Mouse (Mus musculus) embryo, embryonic 11.5 days (tissue): ENCODE measurements around the gene Krtap4-2.
"Not testable (repeated sequence)": the region's sequence is repeated elsewhere in the genome, so short reads cannot be mapped to it uniquely, and the experiment has no call there.

Experiments
- DNase-seq: peaks from one replicate; pipeline ENCODE4 v3.0.0-alpha.2; 2012; ENCODE audit warnings: low read depth, low spot score

Gene Krtap4-2

DNA sequence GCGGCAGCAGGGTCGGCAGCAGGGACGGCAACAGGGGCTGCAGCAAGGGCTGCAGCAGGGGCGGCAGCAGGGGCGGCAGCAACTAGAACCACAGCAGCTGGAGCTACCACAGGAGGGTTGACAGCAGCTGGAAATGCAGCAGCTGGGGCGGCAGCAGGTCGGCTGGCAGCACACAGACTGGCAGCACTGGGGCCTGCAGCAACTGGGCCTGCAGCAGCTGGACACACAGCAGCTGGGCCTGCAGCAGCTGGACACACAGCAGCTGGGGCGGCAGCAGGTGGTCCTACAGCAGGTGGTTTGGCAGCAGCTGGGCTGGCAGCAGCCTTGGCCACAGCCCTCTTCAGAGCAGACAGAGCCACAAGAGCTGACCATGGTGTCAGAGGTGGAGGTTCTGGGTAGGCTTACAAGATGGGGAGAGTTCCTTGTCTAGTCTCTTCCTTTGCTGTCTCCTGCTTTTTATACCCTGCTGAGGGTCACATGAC lies at the start of gene Krtap4-2:
Krtap4-2 (minus strand) TSS at position 432 of the 482 bp plus-strand sequence.
- DNase-seq: no peak

DNA sequence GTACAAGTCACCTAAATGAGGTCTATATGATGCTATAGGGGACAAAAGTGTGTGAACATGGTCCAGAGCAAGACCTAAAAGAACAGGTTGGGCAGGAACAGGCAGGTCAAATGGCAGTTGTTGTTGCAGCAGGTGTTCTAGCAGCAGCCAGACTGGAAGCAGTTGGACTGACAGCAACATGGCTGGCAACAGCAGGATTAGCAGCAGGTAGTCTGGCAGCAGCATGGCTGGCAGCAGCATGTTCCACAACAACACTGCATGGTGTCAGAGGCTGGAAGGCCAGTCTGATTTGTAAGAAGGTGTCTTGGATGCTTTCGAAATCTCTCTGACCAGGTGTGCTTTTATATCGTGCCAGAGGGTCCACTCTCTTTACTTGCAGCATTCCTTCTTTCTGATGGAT lies 48.6 kb upstream of the Krtap4-2 start:
- DNase-seq: no peak

DNA sequence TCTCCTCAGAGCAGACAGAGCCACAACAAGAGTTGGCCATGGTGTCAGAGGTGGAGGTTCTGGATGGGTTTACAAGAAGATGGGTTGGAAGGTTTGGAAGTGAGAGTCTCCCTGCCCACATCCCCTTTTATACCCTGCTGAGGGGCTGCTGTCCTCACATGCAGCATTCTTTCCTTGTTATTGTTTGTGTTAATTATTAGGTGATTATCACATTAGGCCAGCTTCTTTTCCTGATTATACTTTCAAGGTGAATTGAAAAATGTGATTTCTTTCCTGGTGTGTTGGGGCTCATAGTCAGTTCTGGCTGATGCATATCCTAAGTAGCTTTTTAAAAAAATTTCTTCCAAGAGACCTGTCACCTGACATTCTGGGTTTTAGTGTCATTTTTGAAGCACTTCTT lies 31.0 kb upstream of the Krtap4-2 start, which contains the start of gene Krtap4-6:
Krtap4-6 (minus strand) TSS at position 101 of the 400 bp plus-strand sequence.
- DNase-seq: no peak

DNA sequence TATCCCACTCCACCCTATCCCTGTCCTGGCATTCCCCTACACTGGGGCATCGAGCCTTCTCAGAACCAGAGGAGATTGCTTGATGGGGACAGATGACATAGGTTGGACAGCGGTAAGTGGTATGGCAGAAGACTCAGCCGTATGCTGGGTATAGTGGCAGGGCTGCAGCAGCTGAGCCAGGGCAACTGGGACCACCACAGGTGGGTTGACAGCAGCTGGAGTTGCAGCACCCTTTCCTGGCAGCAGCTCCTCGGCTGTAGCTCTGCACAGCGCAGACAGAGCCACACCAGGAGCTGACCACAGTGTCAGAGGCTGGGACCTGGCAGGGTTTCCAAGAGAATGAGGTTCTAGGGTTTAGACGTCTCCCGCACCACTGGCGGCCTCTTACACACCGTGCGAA lies 27.9 kb upstream of the Krtap4-2 start:
- no peak for DNase-seq

DNA sequence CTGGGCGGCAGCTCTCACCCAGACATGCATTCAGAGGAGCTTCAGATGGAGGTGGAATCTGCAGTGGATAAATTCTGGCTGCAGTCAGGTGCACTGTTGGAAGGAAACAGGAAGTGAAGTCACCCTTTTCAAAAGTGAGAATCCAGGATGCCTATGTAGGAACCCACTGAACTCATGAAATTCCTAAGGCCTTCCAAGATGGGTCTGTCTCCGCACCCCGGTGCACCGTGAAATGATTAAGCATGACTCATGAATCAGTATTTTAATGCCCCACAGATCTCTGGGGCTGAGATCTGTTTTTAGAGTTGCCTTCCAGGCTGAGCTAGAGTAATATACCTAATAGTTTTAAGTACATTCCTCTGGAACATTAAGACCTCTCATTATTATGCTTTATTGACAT lies 24.4 kb upstream of the Krtap4-2 start:
- no peak for DNase-seq

DNA sequence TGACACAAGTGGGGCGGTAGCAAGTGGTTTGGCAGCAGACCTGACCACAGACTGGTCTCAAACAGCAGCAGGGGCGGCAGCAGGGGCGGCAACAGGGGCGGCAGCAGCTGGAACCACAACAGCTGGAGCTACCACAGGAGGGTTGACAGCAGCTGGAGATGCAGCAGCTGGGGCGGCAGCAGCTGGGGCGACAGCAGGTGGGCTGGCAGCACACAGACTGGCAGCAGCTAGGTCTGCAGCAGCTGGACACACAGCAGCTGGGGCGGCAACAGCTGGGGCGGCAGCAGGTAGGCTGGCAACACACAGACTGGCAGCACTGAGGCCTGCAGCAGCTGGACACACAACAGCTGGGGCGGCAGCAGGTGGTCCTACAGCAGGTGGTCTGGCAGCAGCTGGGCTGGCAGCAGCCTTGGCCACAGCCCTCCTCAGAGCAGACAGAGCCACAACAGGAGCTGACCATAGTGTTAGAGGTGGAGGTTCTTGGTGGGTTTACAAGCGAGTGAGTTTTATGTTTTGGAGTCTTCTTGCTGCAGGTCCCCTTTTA lies 23.7 kb upstream of the Krtap4-2 start, which contains the start of gene Gm11563:
Gm11563 (minus strand) TSS at position 494 of the 544 bp plus-strand sequence.
- DNase-seq: not testable (repeated sequence)

DNA sequence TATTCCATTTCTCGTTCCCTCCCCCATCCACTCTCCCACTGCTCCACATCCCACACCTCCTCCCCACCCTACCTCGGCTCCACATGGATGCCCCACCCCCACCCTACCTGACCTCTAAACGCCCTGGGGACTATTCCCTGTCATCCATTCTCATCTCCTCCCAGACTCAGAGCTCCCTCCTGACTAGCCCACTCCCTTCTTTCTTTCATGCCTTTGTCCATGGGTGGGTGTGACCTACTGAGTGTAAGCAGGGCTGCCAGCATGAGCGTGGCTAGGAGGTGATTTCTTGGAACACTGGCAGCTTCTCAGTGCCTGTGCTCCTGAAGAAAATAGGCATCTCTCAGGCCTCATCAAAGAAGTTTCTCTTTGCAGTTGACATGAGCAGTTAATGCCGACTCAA lies 22.2 kb upstream of the Krtap4-2 start:
- DNase-seq: no peak

DNA sequence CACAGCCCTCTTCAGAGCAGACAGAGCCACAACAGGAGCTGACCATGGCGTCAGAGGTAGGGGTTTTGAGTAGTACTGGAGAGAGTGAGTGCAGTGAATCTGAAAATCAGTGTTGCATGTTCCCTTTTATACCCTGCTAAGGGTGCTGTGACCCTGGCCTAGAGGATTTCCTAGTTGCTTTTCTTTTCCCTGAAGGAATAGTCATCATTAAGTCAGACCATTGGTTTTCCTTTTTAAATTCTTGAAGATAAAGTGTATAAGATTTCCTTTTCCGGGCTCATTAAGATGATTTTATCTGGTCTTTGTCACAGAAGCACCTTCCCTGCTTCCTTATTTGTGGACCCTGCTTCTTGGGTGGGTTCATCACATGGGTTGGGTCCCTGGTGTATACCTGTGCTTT lies 15.3 kb upstream of the Krtap4-2 start, which contains the start of gene Gm11555:
Gm11555 (minus strand) TSS at position 101 of the 400 bp plus-strand sequence.
- DNase-seq: no peak

DNA sequence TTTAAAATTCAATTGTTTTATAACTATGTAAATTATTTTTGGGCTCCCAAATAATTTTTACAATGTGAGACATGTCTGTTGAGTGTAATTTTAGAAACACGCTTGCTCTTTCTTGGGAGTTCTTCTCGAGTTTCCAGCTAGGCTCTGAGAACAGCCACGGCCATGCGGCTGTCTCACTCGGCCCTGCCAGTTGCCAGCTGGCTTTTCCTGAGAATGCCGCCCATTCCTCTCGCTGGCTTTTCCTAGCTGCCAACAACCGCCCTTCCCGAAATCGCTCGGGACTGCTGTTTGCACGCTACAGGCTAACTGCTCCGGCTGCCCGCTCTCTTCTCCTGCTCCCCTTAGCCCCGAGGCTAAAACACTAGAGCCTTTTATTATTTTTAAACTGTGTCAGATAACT lies 11.6 kb upstream of the Krtap4-2 start:
- no peak for DNase-seq

DNA sequence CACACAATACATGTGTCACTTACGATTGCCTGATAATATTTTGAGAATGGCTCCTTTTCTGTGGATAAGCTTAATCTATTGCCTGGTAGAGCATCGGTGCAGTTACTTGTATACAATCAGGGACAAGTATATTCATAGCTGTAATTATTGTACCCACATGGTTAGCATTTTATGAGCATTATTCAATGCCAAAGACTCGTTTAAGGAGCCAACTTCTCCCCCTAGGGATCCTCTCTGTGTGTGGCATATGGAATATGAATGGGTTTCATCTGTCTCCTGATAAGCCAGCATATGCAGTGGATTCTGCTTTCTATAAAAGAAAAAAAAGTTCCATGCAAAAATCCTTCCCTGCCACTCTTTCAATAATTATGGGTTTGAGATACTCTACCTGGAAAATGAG lies 9.5 kb upstream of the Krtap4-2 start:
- DNase-seq: no peak

DNA sequence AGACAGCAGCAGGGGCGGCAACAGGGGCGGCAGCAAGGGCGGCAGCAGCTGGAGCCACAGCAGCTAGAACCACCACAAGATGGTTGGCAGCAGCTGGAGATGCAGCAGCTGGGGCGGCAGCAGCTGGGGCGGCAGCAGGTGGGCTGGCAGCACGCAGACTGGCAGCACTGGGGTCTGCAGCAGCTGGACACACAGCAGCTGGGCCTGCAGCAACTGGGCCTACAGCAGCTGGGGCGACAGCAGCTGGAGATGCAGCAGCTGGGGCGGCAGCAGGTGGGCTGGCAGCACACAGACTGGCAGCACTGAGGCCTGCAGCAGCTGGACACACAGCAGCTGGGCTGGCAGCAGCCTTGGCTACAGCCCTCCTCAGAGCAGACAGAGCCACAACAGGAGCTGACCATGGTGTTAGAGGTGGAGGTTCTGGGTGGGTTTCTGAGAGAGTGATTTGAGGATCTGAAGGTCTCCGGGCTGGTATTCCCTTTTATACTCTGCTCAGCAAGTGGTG lies 8.8 kb upstream of the Krtap4-2 start, which contains the start of gene Krtap4-7:
Krtap4-7 (minus strand) TSS at position 455 of the 505 bp plus-strand sequence.
- DNase-seq: not testable (repeated sequence)

DNA sequence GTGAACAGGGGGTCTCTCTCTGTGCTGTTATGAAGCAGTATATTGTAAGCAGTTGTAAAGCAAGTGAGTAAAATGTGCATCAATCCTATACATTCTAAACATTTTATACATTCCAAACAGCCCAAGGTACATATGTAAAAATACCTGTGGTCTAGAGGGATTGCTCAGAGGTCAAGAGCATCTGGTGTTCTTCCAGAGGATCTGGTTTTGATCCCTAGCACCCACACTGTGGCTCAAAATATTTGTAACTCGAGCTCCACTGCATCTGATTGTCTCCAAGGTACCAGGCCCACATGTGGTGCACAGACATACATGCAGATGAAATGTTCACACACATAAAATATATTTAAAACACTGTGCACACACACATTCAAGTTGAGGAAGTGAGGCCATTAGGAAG lies 6.0 kb upstream of the Krtap4-2 start:
- no peak for DNase-seq

DNA sequence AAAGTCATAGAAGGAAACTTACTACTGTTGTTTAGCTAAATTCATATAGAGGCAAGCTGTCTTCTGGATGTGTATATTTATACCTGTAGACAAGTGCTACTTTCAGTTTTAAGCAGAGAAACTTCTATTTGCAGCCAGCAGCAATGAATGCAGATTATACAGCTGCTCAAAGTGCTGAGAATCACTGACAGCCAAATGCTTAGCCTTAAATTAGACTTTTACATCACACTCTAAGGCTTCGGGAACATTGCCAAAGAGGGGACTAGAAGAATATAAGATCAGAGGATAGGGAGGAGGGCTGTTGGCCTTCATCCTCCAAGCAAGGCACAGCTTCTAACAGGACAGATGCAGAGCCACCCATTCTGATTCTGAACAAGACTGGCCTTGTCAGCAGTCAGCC lies 2.2 kb upstream of the Krtap4-2 start:
- no peak for DNase-seq

DNA sequence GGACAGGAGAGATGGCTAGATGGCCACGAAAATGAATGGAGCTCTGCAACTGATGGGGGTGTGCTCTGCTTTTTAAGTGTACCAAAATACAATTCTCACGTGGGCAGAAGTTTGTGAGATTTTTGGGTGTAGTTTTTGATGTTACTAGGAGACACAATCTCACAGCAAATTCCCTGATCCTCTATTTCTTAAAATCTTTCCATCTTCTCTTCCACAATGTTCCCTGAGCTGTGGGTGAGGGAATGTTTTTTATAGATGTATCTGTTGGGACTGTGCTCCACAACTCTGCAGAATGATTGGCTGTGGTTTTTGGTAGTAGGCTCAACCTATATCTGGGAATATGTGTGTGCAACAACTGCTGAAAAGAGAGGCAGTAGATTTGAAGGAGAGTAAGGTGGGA lies 1.6 kb downstream of the Krtap4-2 start:
- no peak for DNase-seq

DNA sequence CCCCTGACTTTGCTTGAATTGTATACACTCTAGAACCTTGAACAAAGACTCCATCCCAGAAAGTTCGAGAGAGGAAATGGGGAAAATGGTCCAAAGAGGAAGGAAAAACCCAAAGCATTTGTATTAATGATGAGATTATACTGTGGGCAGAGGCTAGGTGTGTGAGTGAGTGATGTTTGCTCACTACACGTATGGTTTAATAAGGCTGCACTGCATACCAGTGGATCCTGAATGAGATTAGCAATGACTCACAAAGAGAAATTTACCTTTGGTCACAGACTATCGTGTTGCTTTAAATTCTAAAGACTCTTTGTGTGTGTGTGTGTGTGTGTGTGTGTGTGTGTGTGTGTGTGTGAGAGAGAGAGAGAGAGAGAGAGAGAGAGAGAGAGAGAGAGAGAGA lies 4.0 kb downstream of the Krtap4-2 start:
- no peak for DNase-seq

DNA sequence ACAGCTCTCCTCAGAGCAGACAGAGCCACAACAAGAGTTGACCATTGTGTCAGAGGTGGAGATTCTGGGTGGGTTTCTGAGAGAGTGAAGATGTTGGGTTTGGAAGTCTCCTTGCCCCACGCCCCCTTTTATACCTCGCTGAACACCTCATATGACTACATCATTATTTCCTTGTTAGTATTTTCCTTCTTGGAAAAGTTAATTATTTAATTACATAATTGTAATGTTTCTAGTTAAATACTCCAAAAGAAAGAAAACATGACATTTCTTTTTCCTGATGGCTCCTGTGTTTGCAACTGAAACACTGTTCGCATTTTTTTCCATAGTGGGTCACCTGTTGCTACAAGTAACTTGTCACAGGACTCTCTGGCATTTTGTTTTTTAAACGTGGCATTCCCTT lies 6.7 kb downstream of the Krtap4-2 start, which contains the start of gene Krtap4-1:
Krtap4-1 (minus strand) TSS at position 101 of the 400 bp plus-strand sequence.
- no peak for DNase-seq

DNA sequence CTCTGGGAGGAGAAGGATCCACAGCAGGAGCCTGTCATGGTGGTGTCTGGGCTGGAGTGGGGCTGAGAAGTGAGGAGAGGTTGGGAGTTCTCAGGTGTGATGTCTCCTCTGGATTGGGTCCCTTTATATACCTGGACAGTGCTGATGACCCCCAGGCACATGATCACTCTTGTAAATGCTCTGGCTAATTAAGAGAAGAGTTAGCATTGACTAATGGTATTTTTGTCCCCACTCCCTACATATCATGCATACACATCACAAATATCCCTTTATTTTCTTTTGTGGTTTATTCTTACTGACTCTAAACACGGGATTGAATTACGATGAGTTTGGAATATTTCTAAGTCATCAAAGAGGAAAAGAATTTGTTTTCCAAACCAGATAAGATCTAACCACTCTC lies 14.5 kb downstream of the Krtap4-2 start, which contains the start of gene Gm11562:
Gm11562 (minus strand) TSS at position 101 of the 400 bp plus-strand sequence.
- no peak for DNase-seq

DNA sequence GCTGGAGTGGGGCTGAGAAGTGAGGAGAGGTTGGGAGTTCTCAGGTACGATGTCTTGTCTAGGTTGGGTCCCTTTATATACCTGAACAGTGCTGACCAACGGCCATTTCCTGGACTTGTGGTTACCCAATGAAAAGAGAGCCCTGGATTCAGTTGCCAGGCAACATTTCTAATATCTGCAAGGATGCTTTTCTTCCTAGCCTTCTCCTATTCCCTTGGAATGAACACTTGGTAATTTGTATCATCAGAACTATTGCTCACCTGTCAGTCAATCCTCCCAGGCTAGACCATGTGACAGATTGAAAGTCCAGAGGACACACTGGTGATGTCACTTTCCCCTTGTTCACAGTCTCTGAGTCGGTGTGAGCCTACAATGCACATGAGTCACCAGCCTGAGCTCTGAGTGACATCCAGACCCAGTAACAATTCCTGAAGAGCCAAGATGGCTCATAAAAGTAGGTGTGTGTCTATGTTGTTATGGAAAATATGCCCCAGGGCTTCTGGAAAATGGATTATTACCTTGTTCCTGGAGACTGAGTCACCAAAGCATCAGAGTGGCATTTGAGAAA lies 20.0 kb downstream of the Krtap4-2 start, which contains the start of gene Krtap2-4:
Krtap2-4 (minus strand) TSS at position 51 of the 568 bp plus-strand sequence.
- DNase-seq: no peak

DNA sequence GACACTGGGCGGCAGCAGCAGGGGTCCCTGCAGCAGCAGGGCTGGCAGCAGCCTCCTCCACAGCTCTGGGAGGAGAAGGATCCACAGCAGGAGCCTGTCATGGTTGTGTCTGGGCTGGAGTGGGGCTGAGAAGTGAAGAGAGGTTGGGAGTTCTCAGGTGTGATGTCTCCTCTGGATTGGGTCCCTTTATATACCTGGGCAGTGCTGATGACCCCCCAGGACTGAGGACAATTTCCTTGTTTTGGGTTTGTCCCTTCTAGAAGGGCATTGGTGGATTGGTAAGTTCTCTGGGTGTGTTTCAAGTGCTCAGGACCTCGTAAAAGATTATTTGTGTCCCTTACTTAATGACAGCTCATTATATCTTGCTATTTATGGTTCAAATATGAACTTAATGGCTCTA lies 24.8 kb downstream of the Krtap4-2 start, which contains the start of gene Gm11937:
Gm11937 (minus strand) TSS at position 101 of the 400 bp plus-strand sequence.
- not testable (repeated sequence) for DNase-seq

DNA sequence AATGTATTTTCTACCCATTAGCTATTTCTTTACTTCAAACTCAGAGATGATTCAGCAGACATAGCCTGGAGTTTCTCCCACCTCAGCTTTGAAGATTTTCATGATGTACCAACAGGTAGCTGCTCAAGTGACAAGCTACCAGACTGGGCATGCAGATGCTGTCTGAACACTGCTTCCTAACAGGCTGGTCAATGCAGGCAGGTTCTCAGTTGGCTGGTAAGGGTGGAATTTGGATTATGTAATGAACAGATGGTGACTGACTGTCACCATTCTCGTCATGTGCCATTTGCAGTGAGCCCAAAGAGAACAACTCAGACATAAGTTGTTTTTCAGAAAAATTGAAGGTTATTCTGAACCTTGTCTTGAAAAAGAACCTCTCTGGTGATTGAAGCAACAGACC lies 25.8 kb downstream of the Krtap4-2 start:
- DNase-seq: no peak

DNA sequence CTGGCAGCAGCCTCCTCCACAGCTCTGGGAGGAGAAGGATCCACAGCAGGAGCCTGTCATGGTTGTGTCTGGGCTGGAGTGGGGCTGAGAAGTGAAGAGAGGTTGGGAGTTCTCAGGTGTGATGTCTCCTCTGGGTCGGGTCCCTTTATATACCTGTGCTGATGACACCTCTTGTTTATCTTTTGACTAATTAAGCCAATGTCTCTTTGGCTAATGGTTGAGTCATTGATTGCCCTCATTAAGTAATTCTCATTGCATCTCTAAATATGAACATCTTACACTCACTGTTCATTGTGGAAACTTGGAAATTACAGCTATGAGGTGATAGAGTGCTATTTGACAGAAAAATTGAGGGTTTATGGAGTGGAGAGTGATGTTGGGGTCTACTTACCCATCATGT lies 31.7 kb downstream of the Krtap4-2 start, which contains the start of gene Gm11938:
Gm11938 (minus strand) TSS at position 101 of the 400 bp plus-strand sequence.
- DNase-seq: not testable (repeated sequence)

DNA sequence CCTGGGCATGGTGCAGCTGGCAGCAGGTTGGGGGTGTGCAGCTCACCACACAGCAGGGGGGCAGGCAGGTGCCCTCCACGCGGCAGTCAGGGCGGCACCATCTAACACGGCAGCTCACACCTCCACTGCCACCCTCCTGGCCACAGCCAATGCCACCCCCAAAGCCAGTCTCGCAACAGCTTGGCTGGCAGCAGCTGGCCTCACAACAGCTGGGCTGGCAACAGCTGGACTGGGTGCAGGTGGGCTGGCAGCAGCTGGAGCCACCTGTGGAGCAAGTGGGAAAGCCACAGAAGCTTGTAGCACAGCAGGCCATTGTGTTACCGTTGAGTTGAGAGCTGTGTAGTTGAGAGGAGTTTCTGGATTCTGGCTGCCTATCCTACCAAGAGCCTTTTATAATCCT lies 37.1 kb downstream of the Krtap4-2 start, which contains the start of gene Krtap9-3:
Krtap9-3 (minus strand) TSS at position 364 of the 400 bp plus-strand sequence.
- DNase-seq: not testable (repeated sequence)
